Mouse (Mus musculus): ENCODE results near the gene Mmp8.

DNA sequence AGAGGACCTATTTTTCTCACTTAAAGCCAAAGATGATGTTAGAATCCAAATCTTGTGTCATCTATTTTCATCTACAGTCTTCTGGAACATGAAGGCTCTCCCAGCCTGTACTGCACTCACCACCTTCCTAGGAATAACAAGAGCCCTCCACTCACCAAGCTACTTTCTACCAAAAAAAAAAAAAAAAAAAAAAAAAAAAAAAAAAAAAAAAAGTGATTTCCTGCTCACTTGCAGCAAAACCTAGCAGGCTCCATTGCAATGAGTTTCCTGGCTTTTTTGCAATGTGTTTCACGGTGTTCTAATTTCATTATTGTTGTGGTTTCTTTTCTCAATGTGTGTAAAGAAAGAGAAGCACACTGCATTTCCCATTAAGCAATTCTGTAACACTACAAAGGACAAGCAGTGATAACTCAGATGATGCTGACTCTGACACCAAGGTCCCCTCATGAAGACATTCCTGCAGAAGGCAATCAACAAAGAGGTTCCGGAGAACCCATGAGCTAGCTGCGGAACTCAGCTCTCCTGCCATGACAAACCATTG, 35.1 kb downstream of the Mmp8 start:
- TF ChIP-seq CTCF (IDR thresholded peaks at IDR 0.05) = no peak
- TF ChIP-seq EP300 (IDR thresholded peaks at IDR 0.05) = no peak
